Mouse (Mus musculus) NIH3T3 (cell line): ENCODE data around the gene Cyfip1.
"Not testable (repeated sequence)": the region's sequence is repeated elsewhere in the genome, so short reads cannot be mapped to it uniquely, and the experiment has no call there.

Source experiments
- DNase-seq: peaks from one replicate; pipeline ENCODE4 v3.0.0-alpha.2; 2012; ENCODE audit warnings: low read depth

Cyfip1 gene

DNA sequence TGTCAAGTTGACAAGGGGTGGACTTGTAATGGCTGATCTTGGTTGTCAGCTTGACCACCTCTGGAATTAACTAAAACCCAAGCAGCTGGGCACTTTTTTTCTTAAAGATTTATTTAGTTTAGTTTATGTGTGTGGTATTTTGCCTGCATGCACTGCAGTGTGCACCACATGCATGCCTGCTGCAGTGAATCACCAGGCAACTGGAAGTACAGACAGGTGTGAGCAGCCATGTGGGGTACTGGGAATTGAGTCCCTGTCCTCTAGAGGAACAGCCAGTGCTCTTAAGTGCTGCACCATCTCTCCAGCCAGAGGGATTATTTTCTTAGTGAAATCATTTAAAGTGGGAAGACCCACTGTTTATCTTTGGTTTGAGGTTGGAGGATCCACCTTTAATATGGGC lies 23.5 kb downstream of the Cyfip1 start:
- no peak for DNase-seq

DNA sequence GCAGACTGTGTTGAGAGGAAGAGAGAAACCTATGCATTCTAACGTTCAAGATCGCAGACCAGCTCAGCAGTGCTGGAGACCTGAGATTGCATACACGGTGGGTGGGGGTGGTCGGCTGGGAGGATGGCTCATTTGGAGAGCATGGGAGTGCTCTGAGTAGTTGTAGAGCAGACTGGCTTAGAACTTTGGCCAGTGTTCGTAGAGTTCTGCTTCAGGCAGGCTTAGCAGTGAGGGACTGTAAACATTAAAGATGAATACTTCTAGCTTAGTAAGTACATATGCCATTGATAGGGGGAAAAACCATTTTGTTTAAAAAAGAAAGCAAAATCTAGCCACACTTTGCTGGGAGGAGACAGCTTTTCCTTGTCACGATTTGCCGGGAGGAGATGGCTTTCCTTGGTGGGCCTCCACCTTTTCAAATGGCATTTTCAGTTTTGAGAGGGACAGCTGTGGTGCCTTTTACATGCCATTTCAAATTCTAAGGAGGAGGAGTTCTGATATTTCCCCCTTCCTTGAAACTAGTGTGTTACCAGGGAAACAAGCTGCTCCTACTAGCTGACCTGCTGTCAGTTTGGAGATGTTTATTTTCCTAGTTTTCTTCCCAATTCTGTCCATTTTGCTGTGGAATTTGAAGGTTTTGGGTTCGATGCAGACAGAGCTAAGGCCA lies 24.3 kb downstream of the Cyfip1 start:
- DNase-seq, result no peak

DNA sequence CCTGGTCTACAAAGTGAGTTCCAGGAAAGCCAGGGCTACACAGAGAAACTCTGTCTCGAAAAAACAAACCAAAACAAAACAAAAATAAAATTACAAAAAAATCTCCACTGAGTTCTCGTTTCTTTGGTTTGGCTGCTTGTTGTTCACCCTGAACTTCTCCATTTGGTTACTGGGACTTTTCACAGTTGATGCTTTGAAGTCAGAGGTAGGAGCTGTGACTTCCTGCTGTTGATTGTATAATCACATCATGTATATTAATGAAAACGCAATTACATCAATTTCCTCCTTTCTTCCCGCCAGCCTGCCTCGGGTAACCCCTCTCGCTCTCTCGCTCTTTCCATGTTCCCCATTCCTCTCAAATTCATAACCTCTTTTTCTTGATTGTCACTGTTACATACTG lies 26.7 kb downstream of the Cyfip1 start:
- no peak for DNase-seq

DNA sequence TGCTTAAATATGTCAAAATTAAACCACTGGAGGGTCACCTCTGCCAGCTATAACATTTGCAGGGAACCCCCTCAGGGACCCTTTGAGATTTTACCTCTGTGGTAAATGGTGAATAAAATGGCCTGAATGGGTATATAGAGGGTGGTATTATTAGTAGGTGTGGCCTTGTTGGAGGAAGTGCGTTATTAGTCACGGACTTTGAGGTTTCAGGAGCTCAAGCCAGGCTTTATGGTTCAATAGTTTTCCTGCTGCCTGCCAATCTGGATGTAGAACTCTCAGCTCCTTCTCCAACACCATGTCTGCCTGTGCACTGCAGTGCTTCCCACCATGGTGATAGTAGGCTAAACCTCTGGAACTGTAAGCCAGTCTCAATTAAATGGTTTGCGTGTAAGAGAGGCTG lies 27.7 kb downstream of the Cyfip1 start:
- no peak for DNase-seq

DNA sequence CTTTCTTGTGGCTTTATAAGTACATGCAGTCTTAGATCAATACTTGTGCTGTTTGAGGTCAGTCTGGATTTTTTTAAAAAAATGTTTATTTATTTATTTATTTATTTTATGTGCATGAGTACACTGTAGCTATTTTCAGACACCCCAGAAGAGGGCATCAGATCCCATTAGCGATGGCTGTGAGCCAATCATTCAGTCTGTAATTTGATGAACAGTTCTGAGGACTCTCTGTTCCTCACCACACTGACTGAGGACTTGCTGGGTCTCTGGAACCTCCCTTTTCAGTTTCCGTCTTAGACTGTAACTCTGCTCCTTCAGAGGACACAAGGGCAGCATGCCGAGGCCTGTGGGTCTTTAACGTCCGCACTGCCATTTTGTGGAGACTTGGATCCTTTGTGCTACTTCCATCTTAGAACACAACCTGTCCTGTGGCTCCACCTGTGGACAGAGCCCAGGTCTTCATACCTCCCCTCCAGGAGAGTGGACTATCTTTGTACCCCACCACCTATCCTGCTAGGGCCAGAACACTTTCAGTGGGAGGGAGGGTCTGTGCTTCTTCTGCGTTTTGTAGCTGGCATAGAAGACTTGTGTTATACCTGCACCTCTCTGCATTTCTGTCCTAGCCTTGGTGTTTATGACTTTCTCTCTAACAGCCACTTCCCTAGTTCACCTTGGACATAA lies 28.9 kb downstream of the Cyfip1 start:
- DNase-seq, result no peak

DNA sequence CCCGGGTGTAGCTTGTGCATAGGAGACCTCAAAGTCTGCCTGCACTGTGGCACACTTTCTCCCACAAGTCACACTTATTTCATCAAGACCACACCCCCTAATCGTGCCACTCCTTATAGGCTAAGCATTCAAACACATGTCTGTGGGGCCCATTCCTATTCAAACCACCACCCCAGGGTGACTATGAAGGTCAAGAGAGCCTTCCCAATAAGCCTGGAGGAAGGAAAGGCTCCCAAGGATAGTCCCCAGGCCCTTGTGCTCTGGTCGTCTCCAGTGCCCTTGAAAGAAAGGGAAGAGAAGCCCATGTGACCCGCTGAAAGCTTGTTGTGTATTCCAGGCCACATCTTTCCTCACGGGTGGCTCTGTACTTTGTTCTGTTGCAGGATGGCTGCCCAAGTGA lies 29.9 kb downstream of the Cyfip1 start:
- DNase-seq, result no peak

DNA sequence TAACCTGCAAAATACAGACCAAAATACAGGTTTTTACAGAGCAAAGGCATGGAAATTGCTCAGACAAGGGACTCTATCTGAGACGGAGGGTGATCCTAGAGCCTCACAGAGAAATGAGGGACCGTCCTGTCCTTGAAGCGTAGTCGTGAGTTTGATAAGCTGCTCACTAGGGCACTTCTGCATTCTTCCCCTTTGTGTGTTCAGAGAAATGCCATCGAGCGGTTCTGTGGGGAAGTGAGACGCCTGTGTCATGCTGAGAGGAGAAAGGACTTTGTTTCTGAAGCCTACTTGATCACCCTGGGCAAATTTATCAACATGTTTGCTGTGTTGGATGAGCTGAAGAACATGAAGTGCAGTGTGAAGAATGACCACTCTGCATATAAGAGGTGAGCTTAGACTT lies 33.2 kb downstream of the Cyfip1 start:
- DNase-seq, result no peak

DNA sequence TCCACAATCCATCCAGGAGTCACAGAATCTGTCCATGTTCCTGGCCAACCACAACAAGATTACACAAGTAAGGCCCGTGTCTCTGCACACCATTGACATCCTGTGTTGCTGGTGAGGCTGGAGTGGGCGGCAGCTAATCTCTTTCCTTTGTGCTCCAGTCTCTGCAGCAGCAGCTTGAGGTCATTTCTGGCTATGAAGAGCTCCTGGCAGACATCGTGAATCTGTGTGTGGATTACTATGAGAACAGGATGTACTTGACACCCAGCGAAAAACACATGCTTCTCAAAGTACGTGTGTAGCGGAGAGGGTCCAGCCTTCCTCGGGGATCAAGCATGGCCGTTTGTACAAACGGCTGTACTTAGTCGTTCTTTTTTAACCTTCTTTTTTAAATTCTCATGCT lies 36.2 kb downstream of the Cyfip1 start:
- DNase-seq, result no peak

DNA sequence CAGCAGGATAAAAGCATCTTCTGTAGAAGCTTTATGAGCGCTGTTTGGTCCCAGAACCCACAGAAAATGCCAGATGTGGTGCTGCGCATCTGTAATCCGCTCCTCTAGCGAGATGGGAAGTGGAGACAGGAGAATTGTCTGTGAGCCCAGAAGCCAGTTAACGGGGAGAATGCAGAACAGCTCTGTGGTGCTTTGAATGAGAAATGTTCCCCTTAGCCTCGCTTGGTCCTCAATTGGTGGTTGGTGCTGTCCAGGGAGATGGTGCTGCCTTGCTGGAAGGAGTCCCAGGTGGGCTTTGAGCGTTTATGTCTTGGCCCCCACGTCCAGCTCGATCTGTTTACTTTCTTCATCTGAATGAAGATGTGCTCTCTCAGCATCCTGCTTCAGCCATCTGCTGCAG lies 39.3 kb downstream of the Cyfip1 start:
- DNase-seq, result no peak

DNA sequence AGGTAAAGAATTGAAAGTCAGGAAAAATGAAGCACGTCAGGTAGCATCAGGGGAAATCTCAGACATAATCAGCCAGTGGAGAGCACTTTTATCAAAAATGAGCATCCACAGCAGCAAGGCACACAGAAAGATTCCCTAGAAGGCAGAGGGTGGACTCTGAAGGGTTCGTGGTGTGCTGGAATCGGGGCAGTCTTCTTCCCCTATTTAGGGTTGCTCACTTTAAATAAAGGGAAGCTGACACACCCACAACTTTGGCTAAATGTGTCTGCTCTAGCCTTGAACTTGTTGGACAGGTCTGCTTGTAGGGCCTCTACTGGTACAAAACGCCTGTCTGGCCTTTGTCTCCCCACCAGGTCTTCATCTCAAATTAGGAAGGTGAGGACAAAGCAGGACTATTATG lies 47.1 kb downstream of the Cyfip1 start:
- DNase-seq, result no peak

DNA sequence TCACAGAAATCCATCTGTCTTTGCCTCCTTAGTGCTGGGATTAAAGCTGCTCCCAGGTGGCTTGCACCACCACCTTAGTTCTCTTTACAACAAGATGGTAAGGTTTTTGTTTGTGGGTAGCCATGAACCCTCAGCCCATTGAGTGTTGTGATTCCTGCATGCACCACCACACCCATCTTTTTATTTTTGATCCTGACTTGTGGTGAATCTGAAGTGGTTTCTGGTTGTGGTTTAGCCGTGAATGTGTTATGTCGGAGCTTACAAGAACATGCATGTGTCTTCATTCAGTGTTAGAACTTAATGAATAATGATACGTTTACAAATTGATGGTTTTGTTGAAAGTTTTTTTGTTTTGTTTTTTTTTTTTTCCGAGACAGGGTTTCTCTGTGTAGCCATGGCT lies 48.5 kb downstream of the Cyfip1 start:
- DNase-seq, result no peak

DNA sequence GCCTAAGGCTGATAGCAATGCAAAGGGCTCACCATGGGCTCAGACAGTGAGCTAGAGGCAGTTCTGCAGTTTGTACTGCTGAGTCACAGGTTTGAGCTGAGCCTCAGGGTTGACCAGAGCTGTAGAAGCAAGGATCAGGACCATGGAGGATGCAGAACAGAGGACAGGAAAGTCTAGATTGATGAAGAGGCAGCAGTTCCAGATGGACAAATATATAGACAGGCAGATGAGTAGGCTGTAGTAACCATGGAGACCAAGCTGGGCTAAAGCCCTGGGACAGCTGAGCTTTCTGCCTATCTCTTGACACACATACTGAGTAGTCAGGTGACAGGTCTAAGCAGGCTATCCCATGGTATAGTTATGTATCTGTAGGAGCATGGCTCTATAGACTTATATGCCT lies 49.2 kb downstream of the Cyfip1 start:
- DNase-seq, result no peak

DNA sequence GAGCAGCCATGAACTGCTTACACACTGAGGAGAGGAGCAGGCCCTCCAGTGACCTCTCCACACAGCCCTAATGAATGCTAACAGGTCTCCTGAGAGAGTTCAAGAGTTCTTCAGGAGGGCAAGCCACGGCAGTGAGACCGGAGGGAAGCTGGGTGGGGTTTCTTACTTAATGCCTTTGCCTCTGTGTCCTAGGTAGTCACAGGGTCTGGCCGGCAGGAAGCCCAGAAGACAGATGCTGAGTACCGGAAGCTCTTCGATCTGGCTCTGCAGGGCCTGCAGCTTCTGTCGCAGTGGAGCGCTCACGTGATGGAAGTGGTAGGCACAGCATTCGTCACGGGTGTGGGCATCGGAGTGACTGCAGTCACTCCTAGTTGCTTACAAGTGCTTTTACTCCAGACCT lies 50.3 kb downstream of the Cyfip1 start:
- no peak for DNase-seq

DNA sequence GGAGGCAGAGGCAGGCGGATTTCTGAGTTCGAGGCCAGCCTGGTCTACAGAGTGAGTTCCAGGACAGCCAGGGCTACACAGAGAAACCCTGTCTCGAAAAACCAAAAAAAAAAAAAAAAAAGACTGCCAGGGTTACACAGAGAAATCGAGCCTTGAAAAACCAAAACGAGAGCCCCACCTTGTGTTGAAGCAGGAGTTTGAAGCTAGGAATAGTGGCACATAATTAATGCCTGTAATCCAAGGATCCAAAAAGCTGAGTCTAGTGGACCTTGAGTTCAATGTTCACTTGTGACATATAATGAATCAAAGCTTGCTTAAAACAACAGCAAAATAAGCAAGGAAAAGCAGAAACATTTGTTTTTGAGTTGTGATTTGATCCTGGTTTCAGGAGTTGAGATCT lies 62.2 kb downstream of the Cyfip1 start:
- DNase-seq, result peak; percentile 63

DNA sequence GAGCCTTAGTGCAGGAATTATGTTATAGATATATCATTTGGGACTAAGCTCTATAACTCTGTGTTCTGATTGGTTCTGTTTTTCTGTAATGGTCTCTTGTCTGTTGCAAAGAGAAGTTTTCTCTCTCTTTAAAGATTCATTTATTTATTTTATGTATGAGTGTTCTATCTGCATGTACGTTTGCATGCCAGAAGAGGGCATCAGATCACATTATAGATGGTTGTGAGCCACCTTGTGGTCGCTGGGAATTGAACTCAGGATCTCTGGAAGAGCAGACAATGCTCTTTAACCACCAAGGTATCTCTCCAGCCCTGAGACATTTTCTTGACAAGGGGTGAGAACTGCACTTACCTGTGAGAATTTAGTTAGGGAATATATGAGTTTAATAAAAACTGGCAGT lies 63.9 kb downstream of the Cyfip1 start:
- no peak for DNase-seq

DNA sequence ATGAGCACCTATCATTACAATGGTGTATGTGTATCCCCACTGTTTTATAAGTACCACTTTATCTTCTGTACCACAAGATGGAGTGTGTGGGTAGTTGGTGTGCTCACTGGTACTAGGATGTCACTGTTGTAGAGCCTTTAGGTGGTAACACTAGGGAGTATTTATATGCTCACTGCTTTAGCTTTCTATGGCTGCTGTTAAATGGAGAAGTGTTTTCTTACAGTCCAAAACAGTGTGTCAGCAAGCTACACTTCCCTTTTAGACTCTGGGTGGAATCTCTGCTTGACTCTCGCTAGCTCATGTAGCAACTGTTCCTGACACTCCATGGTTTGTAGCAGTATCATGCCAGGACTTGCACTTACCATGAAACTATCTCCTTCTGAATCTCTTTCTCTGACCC lies 68.0 kb downstream of the Cyfip1 start:
- DNase-seq, result no peak

DNA sequence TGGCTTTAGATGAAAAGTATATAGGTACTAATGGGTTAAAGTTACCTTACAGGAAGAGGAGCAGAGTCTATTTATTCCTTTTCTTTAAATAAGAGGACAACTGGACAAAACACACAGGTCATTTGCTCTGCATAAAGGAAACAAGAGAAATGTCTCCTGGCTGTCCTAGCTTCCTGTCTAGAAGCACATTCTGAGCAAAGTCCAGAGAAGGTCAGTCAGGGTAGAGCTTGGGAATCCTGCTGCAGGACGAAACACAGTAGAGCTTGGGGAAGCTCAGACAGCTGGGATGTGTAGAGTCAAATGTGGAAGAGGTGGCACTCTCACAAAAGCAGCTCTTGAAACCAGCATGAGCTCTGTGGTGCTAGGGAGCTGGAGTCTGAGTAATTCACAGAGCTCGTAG lies 68.8 kb downstream of the Cyfip1 start:
- no peak for DNase-seq

DNA sequence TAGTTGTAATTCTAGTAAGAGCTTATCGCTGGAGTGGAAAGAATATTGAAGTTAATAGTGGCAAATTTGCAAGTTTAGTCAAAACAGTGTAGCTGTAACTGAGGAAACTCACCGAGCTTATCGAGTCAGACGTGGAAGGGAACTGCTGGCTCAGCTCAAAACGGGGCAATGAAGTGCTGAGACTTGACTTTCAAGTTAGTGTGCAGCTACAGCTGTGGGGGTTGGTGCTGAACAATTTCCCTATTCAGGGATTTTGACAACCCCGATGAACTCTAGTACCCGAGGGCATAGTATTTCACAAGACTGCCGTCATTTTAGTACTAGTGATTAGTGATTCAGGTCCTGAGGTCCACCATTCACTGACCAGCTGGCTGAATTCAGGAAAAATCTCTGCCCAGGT lies 69.8 kb downstream of the Cyfip1 start:
- DNase-seq, result no peak

DNA sequence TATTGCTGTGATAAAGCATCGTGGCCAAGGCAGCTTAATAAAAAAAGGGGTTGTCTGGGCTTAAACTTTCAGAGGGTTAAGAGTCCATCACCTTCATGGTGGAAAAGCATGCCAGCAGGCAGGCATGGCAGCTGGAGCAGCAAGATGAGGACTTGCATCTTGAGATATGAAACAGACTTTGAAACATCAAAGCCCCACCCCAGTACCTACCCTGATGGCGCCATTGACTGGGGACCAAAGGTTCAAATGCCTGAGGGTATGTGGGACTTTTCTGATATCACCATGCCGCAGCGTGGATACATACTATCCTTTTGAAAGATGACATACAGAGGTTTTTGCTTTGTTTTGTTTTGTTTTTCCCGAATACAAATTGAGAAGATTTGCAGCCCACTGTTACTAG lies 70.6 kb downstream of the Cyfip1 start:
- no peak for DNase-seq

DNA sequence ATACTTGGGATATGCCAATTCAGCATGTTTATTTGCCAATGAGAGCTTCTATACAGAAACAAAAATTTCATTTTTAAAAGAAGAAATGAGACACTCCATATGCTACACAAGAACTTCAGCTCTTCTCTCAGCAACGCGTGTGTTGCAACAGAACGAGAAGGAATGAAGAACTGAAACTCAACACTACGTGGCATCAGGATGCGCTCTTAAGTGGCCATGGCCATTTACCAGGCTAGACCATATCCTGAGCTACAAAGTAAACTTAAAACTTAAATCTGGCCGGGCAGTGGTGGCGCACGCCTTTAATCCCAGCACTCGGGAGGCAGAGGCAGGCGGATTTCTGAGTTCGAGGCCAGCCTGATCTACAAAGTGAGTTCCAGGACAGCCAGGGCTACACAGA lies 76.8 kb downstream of the Cyfip1 start:
- DNase-seq, result not testable (repeated sequence)

DNA sequence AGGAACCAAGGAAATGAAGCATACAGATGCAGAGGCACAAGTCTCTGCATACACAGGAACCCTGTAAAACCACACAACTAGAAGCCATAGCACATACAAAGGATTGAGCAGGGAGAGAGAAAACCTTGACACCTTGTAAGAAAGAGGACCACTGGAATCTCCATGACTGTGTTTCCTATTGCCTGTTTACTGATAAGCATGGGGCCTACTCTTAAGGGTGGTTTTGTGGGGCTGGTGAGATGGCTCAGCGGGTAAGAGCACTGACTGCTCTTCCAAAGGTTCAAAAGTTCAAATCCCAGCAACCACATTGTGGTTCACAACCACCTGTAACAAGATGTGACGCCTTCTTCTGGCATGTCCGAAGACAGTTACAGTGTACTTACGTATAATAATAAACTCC lies 85.7 kb downstream of the Cyfip1 start:
- no peak for DNase-seq

DNA sequence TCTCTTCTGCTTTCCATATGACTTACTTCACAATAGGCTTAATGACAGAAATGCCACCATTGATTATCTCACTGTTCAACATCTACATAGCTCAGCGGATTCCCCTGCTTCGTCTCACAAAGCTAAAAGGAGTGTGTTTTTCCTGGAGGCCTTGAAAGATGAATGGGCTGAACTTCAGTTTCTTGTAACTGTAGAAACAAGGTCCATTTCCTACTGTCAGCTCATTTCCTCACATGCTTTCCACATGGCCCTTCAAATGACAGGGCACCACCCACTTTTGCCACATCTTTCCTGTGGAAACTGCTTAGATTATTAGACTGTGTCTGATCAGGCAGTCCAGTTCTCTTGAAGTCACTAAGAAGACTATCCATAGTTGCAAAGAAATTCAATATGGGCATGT lies 87.1 kb downstream of the Cyfip1 start:
- DNase-seq, result no peak

DNA sequence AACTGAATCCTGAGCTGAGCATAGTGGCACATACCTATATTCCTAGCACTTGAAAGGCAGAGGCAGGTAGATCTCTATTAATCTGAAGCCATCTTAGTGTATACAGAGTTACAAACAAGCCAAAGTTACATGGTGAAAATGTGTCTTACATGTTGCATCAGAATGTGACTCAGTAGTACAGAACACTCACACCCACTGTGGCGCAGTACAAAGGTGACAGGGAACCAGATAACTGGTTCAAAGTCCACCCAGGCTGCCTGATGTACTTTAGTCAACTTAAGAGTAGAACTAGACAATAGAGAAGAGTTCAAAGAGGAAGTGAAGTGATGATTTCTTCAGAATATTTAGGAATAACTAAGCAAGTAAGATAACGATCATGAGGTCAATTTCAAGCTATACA lies 93.5 kb downstream of the Cyfip1 start:
- no peak for DNase-seq

DNA sequence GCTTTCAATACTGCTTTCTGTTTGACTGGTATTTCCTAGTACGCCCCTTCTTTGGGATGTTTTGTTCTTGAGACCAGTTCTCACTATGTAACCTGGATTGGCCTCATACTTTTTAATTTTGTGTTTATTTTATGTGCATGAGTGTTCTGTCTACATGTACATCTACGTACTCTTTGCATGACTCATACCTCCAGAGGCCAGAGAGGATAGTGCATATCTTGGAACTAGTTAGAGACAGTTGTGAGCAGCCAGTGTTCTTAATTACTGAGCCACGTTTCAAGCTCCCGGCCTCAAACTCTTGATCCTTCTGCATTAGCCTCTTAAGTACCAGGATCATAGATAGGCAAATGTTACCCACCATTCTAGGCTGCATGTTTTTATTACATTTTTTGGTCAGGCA lies 96.8 kb downstream of the Cyfip1 start:
- peak; percentile 70 for DNase-seq
